Mouse (Mus musculus): ENCODE data around the gene St3gal3.

Gene St3gal3

GRCm38 (mm10) chr4:117982706-117983105 lies 152.0 kb downstream of the St3gal3 start:
- DNase-seq (ENCODE audit: low spot score), result no peak

- no peak for DNase-seq (ENCODE audit: low spot score)
These were observed 153.2 kb downstream of the St3gal3 start for GRCm38 (mm10) chr4:117981518-117981917.

- DNase-seq (ENCODE audit: low spot score), result no peak
These were observed 154.6 kb downstream of the St3gal3 start for GRCm38 (mm10) chr4:117980161-117980560.

- DNase-seq (ENCODE audit: low spot score), result no peak
These were observed 155.5 kb downstream of the St3gal3 start for GRCm38 (mm10) chr4:117979181-117979580.

GRCm38 (mm10) chr4:117978282-117978681 lies 156.4 kb downstream of the St3gal3 start:
- no peak for DNase-seq (ENCODE audit: low spot score)

- DNase-seq (ENCODE audit: low spot score), result no peak
These were observed 156.9 kb downstream of the St3gal3 start for GRCm38 (mm10) chr4:117977841-117978240.

GRCm38 (mm10) chr4:117977371-117977770 lies 157.3 kb downstream of the St3gal3 start:
- DNase-seq (ENCODE audit: low spot score), result no peak

GRCm38 (mm10) chr4:117975820-117976219 lies 158.9 kb downstream of the St3gal3 start:
- DNase-seq (ENCODE audit: low spot score), result no peak

- no peak for DNase-seq (ENCODE audit: low spot score)
These were observed 160.0 kb downstream of the St3gal3 start for GRCm38 (mm10) chr4:117974719-117975118.

GRCm38 (mm10) chr4:117972999-117973398 lies 161.7 kb downstream of the St3gal3 start:
- no peak for DNase-seq (ENCODE audit: low spot score)

- no peak for DNase-seq (ENCODE audit: low spot score)
These were observed 170.2 kb downstream of the St3gal3 start for GRCm38 (mm10) chr4:117964346-117965025.

GRCm38 (mm10) chr4:117957492-117957891 lies 177.2 kb downstream of the St3gal3 start:
- no peak for DNase-seq (ENCODE audit: low spot score)

GRCm38 (mm10) chr4:117947493-117947892 lies 187.2 kb downstream of the St3gal3 start:
- DNase-seq (ENCODE audit: low spot score), result no peak

GRCm38 (mm10) chr4:117946639-117947305 lies 187.9 kb downstream of the St3gal3 start:
- DNase-seq (ENCODE audit: low spot score), result no peak

GRCm38 (mm10) chr4:117943317-117943716 lies 191.4 kb downstream of the St3gal3 start:
- no peak for DNase-seq (ENCODE audit: low spot score)

GRCm38 (mm10) chr4:117936964-117937363 lies 197.8 kb downstream of the St3gal3 start:
- no peak for DNase-seq (ENCODE audit: low spot score)

GRCm38 (mm10) chr4:117934081-117934480 lies 200.6 kb downstream of the St3gal3 start:
- no peak for DNase-seq (ENCODE audit: low spot score)

GRCm38 (mm10) chr4:117933248-117933647 lies 201.5 kb downstream of the St3gal3 start:
- DNase-seq (ENCODE audit: low spot score), result no peak

- peak; percentile 18 for DNase-seq (ENCODE audit: low spot score)
These were observed 205.3 kb downstream of the St3gal3 start, which contains the start of gene Artn for GRCm38 (mm10) chr4:117929391-117929881. Artn (minus strand) TSS chr4:117929763.

- peak; percentile 29 for DNase-seq (ENCODE audit: low spot score)
These were observed 205.9 kb downstream of the St3gal3 start for GRCm38 (mm10) chr4:117928699-117929241.

- DNase-seq (ENCODE audit: low spot score), result no peak
These were observed 206.5 kb downstream of the St3gal3 start for GRCm38 (mm10) chr4:117928234-117928633.

- no peak for DNase-seq (ENCODE audit: low spot score)
These were observed 207.9 kb downstream of the St3gal3 start for GRCm38 (mm10) chr4:117926545-117927482.

Data from ovary, postnatal 10 days (tissue).